Mouse (Mus musculus) left cerebral cortex, adult 2 months (tissue): ENCODE measurements at regions not wholly inside any gene's neighbourhood (a gene's known extent, or its start where the extent isn't known, plus 50 kb on each side); places are given as distances from the start of the nearest gene placed in this dataset.

ENCODE experiments used
- DNase-seq, 2 experiments: peaks; one replicate each; pipeline ENCODE4 v3.0.0; 2021 to 2022; ENCODE audit warnings: low spot score in 2 of 2, mixed read lengths in 1 of 2; ENCODE audit errors: extremely low spot score in 1 of 2
- H3K27ac ChIP-seq: fragments of 200-600 bp; 2 replicates; pipeline ENCODE4 v1.8.1; 2022
- H3K4me3 ChIP-seq: fragments of 200-600 bp; 2 replicates; pipeline ENCODE4 v1.8.1; 2022
- CTCF ChIP-seq: fragments of 200-600 bp; IDR thresholded peaks from 2 replicates; pipeline ENCODE4 v1.8.1; 2022; ENCODE audit warnings: antibody characterized with exemption, mild to moderate bottlenecking, moderate library complexity
- intact Hi-C: fragments of 180-260 bp; cut with DNase I; formaldehyde crosslinking; loops from one replicate; pipeline ENCODE4 v1.15.1; 2025

DNA sequence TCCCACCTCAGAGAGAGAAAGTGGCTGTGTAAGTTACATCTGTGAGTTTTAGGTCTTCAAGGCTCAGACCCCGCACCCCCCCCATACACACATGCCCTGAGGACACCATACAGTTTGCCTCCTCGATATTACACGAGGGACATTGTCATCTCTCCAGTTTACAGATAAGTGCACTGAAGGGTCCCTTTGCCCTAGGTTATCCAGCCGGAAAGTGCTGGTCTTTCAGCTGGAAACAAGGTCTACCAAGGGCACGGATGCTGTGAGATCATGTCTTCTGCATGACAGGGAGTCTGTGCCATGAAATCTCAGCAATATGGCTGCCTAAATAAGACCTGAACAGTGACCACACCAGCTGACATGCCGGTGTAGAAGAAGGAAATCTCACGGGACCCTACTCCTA is 329.8 kb downstream of the Gm49356 start:
- no peak for DNase-seq
- no peak for TF ChIP-seq CTCF

DNA sequence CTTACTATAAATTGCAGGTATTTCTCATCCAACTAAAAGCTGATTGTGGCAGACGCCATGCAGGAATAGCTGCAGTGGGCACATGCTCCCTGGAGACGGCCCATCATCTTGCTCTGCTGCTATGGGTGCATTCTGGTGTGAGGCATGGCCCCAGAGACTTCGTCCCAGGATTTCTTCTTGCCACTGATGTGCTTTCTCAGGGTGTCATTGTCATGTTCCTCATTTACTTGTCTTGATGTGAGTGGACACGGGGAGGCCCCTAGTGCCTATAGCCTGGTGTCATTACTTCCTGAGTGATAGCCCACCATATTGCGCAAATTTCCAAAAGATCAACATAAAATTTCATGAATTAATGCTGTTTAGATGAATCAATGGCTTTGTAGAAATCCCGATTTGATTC is 336.5 kb downstream of the Gm49356 start:
- Histone ChIP-seq H3K4me3 (no peak overlapping the region), H3K27ac (no peak overlapping the region)
- no peak for DNase-seq
- no peak for TF ChIP-seq CTCF
- intact Hi-C loops, result no loop called here

More for the DNA sequence above, 329.8 kb downstream of the Gm49356 start:
- intact Hi-C loops, result no loop called here
- no peak overlapping the region for H3K4me3 ChIP-seq
- H3K27ac ChIP-seq, result no peak overlapping the region

DNA sequence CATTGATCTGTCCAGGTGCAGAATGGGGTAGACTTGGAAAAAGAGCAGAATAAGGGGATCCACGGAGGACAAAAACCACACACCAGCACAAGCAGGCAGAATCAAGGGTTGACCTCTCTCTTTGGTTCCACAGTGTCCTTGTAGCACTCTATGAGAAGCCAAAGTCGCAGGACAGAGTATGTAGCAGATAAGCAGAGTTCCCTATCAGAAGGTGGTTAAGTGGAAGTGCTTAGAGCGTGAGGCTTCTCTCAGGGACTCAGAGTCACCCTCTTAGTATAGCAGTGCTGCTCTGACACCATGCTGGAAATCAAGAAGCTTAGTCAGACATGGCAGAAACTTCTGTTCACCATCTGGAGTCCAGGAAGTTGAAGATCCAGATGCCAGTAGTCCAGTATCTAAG is 338.2 kb downstream of the Gm49356 start:
- intact Hi-C loops, result no loop called here
- no peak overlapping the region for H3K27ac ChIP-seq
- DNase-seq, result no peak
- TF ChIP-seq CTCF, result no peak
- H3K4me3 ChIP-seq, result no peak overlapping the region

DNA sequence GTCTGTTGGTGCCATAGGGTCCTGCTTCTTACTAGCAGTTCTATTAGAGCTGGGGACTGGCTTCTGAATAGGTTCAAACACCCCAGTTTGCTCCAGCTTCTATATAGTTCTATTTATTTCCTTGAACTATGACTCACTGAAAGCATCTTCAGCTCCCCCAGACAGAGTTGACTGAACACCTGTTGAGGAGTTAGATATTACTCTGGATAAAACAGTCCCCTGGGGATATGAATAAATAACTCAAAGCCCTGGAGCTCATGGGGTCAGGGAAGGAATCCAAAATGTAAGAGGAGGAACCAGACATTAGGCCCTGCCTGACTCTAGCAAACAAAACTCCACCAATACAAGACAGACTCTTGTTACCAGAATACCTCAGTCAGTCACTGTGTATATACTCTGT is 341.4 kb downstream of the Gm49356 start:
- intact Hi-C loops, result no loop called here
- no peak for TF ChIP-seq CTCF
- DNase-seq, result no peak
- no peak overlapping the region for H3K4me3 ChIP-seq
- no peak overlapping the region for H3K27ac ChIP-seq

DNA sequence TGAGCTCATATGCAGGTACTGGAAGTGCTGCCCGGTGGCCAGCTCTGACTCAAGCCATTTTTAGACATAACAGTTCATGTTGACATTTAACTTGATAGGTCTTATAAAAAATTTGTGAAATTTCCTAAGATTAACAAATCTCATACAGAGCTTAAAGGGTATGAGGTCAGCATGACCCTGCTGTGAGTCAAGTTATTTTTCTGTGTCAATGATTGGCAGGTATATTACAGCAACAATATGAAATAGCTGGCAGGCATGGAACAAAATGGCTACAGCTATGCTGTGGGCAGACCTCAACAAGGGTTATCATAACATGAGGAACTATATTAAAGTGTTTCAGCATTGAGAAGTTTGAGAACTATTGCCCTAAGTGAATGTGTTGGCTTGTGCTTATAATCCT is 342.6 kb downstream of the Gm49356 start:
- H3K4me3 ChIP-seq, result no peak overlapping the region
- no peak for TF ChIP-seq CTCF
- intact Hi-C loops, result no loop called here
- DNase-seq, result no peak
- H3K27ac ChIP-seq, result no peak overlapping the region

DNA sequence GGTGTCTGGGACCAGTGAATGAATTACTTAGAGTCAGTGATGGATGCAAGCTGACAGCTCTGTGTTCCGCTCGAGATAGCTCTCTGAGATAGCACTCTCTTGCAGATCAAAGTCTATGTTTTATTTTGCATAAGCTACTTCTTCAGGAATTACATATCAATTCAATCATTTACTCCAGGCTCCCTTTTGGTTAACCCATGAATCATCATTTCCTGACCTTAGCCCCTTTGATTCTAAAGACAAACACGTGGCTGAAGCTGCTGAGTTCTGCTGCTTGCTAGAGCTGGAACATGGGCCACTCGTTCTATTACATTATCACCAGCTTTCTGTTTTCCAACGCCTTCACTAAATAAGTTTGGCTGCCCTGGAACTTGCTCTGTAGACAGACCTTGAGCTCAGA is 343.2 kb downstream of the Gm49356 start:
- Histone ChIP-seq H3K4me3 (no peak overlapping the region), H3K27ac (no peak overlapping the region)
- intact Hi-C loops, result no loop called here
- TF ChIP-seq CTCF, result no peak
- DNase-seq, result no peak

DNA sequence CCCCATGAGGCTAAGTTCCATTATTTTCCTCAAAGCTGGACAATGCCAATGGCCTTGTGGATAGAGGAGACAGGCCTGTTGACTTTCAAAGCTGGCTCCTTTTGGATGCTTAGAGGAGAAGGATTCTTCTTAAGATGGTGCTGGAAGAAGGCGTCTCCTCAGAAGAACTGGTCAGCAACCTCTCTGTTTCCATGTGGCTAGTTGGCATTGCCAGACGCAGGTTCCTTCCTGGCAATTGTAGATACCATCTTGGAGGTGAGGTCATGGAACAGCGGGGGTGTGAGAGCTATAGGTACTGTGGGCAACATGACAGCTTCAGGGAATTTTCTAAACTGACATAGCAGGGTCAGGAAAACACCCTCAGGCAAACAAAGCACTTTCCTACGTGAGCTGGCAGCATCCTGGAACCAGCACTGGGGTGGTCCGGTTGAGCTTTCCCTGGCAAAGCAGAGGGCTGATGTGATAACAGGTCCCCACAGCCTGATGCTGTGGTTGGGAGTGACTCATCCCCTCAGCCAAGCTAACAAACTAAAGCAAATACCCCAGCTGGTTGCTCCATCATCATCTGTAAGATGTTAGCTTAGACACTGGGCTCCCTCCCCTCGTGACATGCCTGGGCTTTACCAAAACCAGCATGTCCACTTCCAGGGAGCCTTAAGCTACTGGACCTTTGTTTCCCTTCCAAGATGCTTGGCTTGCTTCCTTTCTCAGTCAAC is 348.5 kb downstream of the Gm49356 start:
- H3K27ac ChIP-seq, result no peak overlapping the region
- no peak for TF ChIP-seq CTCF
- H3K4me3 ChIP-seq, result no peak overlapping the region
- intact Hi-C loops, result no loop called here
- no peak for DNase-seq

DNA sequence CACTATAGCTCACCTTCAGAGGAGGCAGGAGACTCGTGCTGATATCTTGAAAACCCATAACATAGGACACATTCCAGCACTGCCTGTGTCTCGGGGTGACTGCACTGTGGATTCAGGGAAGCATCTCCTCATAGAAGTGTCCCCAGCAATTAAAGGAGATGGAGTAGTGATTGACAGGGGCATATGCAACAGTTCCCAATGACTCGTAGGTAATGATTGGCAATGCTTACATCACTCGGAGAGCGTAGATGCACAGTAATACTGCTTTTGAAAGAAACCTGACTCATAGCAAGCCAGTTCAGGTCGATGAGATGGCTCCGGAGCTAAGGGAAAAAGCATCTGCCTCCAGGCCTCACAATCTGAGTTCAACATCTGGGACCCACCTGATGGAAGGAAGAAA is 352.7 kb downstream of the Gm49356 start:
- intact Hi-C loops, result no loop called here
- DNase-seq, result no peak
- Histone ChIP-seq H3K4me3 (no peak overlapping the region), H3K27ac (no peak overlapping the region)
- no peak for TF ChIP-seq CTCF

DNA sequence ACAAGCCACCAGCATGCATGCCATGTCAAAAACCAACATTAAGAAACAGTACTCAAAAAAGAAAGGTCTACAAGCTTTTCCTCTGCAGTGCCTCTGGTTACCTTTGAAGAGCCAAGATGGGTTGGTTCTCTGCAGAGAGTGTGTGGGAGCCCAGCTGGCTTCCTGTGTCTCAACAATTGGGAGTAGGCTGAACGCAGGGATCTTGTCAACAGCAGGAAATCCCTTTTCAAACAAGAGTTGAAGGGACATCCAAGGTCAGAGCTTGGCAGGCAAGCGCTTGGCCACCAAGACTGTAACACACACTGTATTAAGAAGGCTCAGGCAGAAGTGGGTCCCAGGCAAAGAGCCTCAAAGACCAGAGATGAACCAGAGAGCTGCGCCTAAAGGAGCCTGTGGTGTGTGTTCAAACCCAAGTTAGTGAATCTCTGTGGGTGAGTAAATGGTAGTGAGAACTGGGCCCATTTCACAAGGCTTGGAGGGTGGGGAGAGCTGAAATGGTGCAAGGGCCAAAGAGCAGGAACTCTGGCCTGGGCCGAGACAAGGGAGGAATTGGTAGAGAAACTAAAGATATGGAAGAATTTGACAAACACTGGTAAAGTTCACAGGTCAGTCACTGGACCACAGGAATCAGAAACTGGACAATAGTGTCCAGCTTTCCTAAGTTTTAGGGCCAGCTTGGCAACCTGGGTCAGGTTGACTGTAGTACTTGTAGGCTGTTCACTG is 357.0 kb downstream of the Gm49356 start:
- H3K27ac ChIP-seq, result no peak overlapping the region
- intact Hi-C loops, result no loop called here
- no peak overlapping the region for H3K4me3 ChIP-seq
- no peak for TF ChIP-seq CTCF
- no peak for DNase-seq

DNA sequence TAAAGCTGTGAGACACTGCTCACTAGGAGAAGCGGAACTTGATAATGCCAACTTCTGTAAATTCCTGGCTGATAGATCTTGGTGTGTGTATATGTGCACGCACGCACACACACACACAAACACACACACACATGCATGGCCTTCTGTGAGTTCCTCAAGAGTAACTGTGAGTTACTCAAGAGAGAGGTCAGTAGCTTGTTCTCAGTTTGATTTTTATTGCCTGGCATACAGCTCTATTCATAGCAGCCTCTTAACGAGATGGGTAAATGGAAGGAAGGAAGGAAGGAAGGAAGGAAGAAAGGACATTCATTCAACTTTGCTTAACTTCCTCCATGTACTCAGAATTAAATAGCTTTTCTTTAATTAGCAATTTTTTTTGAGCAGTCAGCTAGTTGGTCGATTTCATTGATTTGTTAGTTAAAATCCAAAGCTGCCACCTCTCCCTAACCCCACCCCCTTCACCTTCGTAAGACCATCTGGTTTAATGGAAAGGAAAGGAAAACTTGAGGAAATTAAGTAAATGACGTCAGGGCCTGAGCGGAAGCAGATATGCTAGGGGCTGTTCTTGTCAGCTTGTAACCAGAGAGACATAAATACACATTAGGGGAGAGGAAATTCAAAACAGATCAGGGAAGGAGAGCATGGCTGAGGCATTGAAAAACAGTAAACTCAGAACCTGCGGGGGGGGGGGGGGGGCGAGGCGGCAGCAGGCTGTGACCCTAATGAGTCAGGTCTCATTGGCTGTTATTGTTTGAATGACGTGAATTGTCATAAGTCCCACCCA is 359.6 kb downstream of the Gm49356 start:
- intact Hi-C loops, result no loop called here
- TF ChIP-seq CTCF, result no peak
- DNase-seq, result no peak
- Histone ChIP-seq H3K27ac (no peak overlapping the region), H3K4me3 (no peak overlapping the region)

DNA sequence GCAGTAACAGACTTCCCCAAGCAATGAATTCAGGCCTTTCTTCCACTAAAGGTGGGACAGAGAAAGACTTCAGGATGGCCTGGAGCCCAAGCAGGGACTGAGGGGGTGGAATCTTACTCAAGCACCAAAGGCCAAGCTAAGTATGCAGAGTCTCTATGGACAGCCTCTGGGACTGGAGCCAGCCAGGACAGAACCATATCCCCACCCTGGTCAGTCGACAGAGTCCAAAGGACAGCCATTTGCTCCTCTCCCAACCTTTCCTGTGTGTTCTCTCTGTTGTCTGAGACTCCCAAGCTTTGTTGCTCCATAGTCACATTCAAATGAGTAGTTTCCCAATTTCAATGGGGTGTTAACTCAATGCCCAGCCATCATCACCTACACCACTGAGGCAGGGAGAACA is 372.3 kb downstream of the Gm49356 start:
- Histone ChIP-seq H3K4me3 (no peak overlapping the region), H3K27ac (no peak overlapping the region)
- TF ChIP-seq CTCF, result no peak
- no peak for DNase-seq
- intact Hi-C loops, result no loop called here

DNA sequence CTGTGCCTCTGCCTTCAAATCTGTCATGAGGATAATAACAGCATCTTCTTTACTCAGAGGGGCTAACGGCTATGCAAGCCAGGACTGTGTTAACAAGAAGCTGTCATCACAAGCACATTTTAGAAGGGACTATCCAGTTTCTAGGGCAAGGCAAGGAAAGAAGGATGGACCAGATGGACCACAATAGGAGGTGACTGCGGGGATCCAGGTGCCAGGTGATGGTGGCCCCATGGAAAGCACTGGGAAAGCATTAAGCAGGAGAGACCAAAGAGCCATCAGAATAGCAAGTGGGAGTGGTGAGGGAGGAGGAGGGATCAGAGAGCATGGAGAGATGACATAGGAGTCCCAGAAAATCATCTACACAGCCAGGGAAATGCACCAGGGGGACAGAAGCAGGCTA is 373.3 kb downstream of the Gm49356 start:
- no peak for DNase-seq
- TF ChIP-seq CTCF, result no peak
- Histone ChIP-seq H3K27ac (no peak overlapping the region), H3K4me3 (no peak overlapping the region)
- intact Hi-C loops, result no loop called here
